Mouse (Mus musculus) spleen, embryonic (tissue): Measurements from ENCODE around the gene Nsmce1.

Experiments used
- CTCF ChIA-PET: fragments of 350-600 bp; sonication (Branson Sonifier 250); formaldehyde crosslinking; loops from one replicate; lab custom pipeline; 2022; lab: Charles Lee

Nsmce1 gene

DNA sequence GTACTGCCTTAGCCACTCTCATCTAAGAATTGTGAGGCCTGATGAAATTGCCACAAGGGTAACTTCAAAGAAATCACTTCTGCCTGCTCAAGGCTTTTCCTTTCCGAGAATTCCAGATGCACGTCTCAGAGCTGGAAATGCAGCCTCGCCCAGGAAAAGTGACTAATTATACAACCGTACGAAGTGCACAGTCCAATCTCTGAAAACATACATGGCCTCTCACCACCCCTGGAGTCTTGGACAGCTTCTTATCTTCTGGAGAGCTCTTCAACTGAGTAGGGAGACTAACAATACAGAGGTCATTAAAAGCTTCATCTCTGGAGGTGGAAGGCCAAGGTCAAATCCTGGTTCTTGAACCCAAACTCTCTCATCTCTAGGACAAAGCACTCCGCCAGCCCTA, 1.2 kb upstream of the Nsmce1 start:
- CTCF ChIA-PET, result no interaction called here

DNA sequence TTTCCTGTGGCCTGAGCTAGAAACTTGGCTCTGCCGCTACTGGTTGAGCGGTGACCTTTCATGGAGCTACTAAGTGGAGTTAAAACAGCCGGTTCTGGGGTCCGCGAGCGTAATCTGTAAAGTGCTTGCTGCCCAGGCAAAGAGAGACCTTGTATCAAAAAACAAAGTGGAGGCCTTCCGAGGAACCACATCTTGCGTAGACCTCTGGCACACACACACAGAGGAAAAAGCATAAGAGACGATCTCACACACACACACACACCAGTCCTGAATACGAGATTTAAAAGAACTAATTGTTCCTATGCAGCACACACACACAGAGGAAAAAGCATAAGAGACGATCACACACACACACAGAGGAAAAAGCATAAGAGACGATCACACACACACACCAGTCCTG, 364 bp upstream of the Nsmce1 start:
- CTCF ChIA-PET, result interaction anchor here (0.7 to 1.2 kb wide), 2 partner anchors 17 to 61 kb away, joined by 3 to 4 read pairs; partner anchors contain the start of gene Il4ra

GRCm38 (mm10) chr7:125489636-125490035, 1.8 kb downstream of the Nsmce1 start:
- CTCF ChIA-PET, result no interaction called here

DNA sequence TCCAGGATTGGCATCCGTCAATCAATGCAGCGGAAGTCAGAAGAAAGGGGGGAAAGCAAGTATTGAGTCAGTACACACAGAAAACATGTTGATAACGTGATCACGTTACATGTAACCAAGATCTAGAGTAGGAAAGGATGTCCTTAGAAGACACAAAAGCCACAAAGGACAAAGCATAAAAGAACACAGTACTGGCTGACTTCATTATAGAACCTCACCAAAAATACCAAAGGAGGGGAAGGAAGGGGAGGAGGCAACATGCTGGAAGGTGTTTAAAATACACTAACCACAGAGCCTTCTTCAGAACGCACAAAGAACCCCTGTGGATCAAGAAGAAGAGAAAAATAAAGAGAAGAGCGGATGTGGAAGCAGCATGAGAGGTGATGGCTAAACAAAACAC, 2.7 kb downstream of the Nsmce1 start:
- CTCF ChIA-PET, result interaction anchor here (1.4 kb wide), 1 partner anchor 16 kb away, joined by 3 read pairs; no protein-coding TSS in a partner anchor

- CTCF ChIA-PET, result interaction anchor here (0.6 to 1.4 kb wide), 3 partner anchors 14 to 68 kb away, joined by 3 to 4 read pairs (median 3); no protein-coding TSS in a partner anchor
Observed at GRCm38 (mm10) chr7:125487126-125487525, 4.3 kb downstream of the Nsmce1 start.

- CTCF ChIA-PET, result interaction anchor here (0.6 to 1.2 kb wide), 2 partner anchors 15 to 69 kb away, joined by 3 read pairs; no protein-coding TSS in a partner anchor
Observed at GRCm38 (mm10) chr7:125486121-125486630, 5.2 kb downstream of the Nsmce1 start.

DNA sequence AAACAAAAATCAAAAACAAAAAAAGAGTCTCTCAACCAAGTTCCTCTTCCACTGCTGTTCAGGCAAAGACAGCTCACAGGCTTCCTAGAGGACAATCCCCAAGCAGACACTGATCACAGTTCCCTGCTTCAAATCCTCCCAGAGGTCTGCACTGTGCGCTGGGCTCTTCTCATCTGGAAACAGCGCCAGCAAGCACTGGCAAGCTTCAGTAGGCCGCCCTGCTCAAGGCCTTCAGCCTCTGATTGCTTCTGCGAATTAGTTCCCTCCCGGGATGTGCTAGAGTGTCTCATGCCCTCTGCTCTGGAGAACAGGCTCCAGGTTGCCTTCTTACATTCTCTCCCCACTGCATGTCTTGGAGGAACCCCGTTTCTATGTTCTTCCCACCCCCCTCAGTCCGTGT, 6.6 kb downstream of the Nsmce1 start:
- CTCF ChIA-PET, result no interaction called here

DNA sequence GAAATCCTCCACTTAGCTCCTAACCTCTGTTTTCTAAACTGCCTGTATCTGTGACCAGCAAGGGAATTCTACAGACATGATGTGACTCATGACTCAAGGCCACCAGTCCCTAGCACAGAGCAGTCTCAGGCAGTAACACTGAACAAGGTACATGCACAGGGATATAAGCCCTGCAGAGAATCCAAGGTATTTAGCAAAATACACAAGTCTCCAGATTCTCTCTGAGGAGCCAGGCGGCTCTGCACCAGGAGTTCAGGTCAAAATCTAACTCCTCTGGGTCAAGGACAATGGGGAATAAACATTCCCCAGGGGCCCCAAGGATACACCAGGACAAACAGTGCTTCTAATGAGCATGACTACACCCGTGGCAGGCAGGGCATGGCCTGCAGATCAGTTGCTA, 8.5 kb downstream of the Nsmce1 start:
- CTCF ChIA-PET, result no interaction called here

- CTCF ChIA-PET, result interaction anchor here (0.6 to 1.3 kb wide), 4 partner anchors 11 to 91 kb away, joined by 3 to 5 read pairs (median 3); no protein-coding TSS in a partner anchor
Observed at GRCm38 (mm10) chr7:125482339-125482738, 9.1 kb downstream of the Nsmce1 start.

DNA sequence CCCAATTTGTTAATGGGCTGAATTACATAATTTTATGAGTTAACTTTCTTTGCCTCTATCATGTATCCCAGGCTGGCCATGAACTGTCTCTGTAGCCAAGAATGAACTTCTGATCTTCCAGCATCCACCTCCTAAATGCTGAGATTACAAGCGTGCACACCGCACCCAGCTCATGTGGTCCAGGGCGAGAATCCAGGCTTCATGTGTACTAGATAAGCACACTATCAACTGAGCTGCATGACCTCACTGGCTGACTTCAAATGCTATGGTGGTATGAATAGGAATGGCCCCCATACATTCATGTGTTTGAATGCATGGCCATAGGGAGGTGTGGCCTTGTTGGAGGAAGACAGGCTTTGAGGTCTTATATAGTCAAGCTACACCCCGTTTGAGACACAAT, 10.9 kb downstream of the Nsmce1 start:
- CTCF ChIA-PET, result no interaction called here

- CTCF ChIA-PET, result interaction anchor here (0.5 to 0.9 kb wide), 2 partner anchors 14 to 17 kb away, joined by 3 read pairs; no protein-coding TSS in a partner anchor
Observed at GRCm38 (mm10) chr7:125478391-125478984, 12.9 kb downstream of the Nsmce1 start.

- CTCF ChIA-PET, result no interaction called here
Observed at GRCm38 (mm10) chr7:125475601-125476251, 15.7 kb downstream of the Nsmce1 start.

GRCm38 (mm10) chr7:125474535-125474934, 16.9 kb downstream of the Nsmce1 start:
- CTCF ChIA-PET, result no interaction called here

DNA sequence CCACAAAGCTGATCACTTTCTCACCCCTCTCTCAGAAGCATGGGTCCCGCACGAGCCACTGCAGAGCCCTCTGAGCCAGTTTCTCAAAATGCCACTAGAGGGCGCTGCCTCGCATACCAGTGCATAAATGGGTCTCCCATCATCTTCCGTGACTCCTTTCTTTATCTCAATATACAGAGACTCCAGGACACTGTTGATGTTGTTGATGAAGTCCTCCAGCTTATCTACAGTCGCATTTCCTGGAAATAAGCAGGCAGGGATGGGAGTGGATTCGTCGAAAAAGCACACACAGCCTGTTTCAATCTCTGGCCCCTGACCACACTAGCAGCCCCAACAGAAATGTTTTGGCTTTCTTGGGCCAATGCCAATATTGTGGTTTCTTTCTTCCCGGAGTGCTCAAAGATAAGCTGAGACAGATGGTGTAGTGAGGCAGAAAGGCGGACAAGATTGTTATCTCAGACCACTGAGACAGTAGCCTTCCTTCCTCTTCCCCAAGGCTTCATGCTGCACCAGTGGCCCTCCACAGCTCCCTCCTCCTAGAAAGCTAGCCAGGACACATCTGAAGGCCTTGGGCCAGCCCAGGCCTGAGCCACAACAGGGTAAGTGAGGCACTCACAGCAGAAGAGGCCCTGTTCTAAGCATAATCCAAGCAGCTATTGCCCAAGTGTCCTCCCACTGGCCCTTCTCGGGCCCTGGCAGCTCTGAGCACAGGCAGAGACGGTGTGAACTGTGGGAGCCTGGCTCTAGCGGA, 19.2 kb downstream of the Nsmce1 start:
- CTCF ChIA-PET, result interaction anchor here (0.6 to 4.2 kb wide), 17 partner anchors 10 to 253 kb away, joined by 3 to 17 read pairs (median 4); partner anchors contain the start of gene Il4ra

- CTCF ChIA-PET, result interaction anchor here (0.6 to 4.2 kb wide), 11 partner anchors 11 to 169 kb away, joined by 3 to 17 read pairs (median 4); no protein-coding TSS in a partner anchor
Observed at GRCm38 (mm10) chr7:125470901-125471300, 20.5 kb downstream of the Nsmce1 start.

DNA sequence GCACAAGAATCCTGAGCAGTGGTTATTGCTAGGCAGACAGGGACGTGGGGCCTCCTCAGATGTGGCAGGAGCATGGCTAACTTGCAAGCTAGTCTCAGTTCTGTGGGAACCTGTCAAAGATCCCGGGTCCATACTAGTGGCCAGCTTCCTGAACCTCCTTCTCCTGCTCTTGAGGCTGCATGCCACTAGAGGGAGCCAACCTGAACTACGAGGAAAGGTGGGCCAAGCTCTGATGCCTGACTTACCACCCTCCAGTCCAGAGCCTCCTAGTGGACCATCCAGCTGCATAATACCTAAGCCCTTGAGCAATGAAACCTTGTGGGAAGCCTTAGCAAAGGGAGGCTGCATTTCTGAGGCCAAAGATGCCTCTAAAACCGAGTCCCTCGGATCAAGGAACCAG, 21.5 kb downstream of the Nsmce1 start:
- CTCF ChIA-PET, result interaction anchor here (0.6 to 4.2 kb wide), 6 partner anchors 70 to 170 kb away, joined by 3 to 17 read pairs (median 4); no protein-coding TSS in a partner anchor

DNA sequence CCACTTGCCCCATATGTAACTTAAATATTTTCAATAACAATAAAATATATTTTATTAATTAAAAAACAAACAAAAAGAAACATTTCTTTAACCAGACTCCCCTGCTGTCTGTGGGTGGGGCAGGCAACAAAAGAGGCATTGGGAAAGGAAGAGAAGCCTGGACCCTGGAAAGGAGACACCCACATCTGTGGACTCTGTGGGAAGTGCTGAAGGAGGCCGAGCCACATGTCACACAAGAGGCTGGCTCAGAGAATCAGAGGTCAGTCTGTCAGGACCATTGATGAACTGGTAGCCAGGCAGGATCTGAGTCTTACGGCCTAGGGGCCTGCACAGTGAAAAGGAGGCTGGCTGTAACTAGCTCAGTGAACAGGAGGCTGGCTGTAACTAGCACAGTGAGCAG, 29.2 kb downstream of the Nsmce1 start:
- CTCF ChIA-PET, result interaction anchor here (0.9 kb wide), 1 partner anchor 10 kb away, joined by 3 read pairs; no protein-coding TSS in a partner anchor

GRCm38 (mm10) chr7:125453671-125454070, 37.7 kb downstream of the Nsmce1 start:
- CTCF ChIA-PET, result no interaction called here

GRCm38 (mm10) chr7:125451078-125451477, 40.3 kb downstream of the Nsmce1 start:
- CTCF ChIA-PET, result no interaction called here

DNA sequence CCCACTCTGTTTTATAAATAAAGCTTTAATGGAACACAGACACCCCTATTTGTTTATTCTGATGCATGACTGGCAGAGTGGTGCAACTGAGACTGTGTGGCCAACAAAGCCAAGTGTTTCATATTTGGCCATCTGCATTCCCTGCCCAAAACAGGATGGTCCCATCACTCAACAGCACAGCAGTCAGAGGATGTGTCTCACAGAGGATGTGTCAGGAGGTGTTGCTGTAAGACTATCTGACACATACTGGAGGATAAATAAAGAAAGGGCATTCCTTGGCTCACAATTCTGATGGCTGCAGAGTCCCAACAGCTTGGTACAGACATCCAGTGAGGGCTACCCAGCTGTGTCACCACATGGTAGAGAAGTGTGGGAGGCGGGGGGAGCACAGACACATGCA, 40.7 kb downstream of the Nsmce1 start:
- CTCF ChIA-PET, result no interaction called here
